Mouse (Mus musculus): ENCODE measurements around the gene Wdr90. TPM values are rescaled to one million over a fixed set of nuclear protein-coding genes. Genes with fewer than 3 reads are reported as not detected.
"Not testable (repeated sequence)": the region's sequence is repeated elsewhere in the genome, so short reads cannot be mapped to it uniquely, and the experiment has no call there.

Wdr90 gene
- total RNA-seq, 1 experiment from 2014 or later: 23.2 TPM

DNA sequence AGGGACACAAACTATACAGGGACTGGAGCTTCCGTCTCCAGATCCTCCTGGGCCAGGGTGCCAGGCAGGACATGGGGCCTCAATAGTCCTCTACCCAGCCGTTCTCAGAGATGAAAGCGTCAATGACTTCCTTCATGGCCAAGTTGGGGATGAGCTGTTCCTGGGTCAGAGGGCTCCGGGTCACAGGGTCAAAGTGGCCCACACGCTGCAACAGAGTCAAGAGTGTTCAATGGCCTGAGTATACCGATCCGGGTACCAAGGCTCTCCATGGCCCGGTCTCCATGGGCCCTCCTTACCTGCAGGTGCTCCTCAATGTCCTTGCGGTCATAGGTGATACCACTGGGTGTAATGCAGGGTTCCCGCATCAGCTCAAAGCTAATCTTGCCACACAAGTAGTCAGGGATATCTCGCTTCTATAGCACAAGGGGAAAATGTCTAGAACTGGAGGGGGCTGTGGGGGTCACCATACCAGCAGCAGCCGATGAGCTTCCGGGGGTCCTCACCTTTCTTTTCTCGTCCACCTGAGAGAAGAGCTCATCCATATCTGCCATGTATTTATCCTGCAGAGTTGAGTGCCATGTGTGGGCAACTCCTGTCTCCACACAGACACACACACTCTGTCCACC is 30.4 kb downstream of the Wdr90 start:
- DNase-seq: no peak

DNA sequence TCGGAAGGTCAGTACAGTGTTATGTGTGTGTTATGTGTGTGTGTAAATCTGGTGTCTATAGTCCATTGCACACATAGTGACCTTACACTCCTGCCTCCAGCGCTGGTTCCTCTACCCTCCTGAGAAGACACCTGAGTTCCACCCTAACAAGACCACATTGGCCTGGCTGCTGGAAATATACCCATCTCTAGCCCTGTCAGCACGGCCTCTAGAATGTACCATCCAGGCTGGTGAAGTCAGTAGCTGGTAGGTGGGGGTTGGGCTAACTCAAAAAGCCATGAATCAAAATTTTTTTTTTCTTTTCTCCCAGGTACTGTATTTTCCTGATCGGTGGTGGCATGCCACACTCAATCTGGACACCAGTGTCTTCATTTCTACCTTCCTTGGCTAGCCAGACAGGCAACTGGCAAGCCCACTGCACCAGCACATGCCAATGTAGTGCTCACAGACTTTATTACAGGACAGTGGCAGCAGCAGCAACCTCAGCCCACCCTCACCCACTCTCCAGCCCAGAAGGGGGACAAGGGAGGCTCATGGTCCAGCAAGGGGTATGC is 31.0 kb downstream of the Wdr90 start:
- DNase-seq: no peak

DNA sequence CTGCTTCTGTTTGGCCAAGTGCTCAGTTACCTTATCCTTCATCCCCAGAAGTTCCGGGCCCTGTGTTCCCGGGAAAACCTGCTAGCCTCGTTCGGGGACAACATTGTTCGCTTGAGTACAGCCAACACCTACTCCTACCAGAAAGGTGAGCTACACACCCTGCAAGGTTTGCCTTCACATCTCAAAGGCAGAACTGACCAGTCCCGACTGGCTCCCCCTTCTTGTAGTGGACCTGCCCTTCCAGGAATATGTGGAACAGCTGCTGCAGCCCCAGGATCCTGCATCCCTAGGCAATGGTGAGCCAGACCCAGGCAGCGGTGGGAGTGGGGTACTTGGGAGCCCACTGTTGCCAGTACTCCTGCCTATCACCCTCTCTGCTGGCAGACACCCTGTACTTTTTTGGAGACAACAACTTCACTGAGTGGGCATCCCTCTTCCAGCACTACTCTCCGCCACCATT is 31.7 kb downstream of the Wdr90 start:
- DNase-seq: no peak

DNA sequence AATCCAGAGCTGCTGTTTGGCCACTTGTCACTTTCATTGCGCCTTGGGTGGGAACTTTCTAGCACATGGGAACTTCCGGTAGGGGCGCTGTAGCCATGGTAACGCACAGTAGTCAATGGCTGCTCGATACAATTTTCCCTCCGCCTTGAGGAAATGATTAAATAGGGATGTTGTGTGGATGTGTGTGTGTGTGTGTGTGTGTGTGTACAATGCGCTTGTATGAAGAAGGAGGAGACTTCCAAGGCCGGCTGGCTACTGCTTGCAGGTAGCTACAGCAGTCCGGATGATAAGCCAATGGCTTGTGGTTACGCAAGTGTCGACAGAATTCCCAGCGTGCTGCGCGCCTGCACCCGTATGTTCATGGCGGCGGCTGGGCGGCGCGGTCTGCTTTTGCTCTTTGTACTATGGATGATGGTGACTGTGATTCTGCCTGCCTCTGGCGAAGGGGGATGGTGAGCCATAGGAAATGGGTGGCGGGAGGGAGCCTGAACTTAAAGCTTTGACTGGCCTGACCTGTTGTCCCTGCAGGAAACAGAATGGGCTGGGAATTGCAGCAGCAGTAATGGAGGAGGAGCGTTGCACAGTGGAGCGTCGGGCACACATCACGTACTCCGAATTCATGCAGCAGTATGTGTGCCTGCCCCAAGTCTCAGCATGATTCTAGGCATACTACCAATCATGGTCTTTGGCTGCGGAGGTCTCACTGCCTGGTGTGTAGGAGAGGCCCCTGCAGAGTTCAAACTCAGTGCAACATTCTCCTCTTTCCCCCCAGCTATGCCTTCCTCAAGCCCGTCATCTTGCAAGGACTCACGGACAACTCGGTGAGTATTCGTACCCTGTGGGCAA is 32.4 kb downstream of the Wdr90 start, which contains the start of gene Jmjd8:
Gene Jmjd8, plus strand, starts transcription at position 156 of the 846 bp plus-strand sequence.
- DNase-seq: peak; percentile 87

DNA sequence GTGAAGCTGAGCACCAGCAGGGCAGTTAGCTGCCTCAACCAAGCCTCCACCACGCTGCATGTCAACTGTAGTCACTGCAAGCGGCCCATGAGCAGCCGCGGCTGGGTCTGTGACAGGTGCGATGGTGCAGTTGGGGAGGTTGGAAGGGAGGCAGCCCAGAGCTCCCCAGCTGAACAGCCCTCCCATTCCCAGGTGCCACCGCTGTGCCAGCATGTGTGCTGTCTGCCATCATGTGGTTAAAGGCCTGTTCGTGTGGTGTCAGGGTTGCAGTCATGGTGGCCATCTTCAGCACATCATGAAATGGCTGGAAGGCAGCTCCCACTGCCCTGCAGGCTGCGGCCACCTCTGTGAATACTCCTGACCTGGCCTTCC is 33.1 kb downstream of the Wdr90 start:
- DNase-seq: no peak

DNA sequence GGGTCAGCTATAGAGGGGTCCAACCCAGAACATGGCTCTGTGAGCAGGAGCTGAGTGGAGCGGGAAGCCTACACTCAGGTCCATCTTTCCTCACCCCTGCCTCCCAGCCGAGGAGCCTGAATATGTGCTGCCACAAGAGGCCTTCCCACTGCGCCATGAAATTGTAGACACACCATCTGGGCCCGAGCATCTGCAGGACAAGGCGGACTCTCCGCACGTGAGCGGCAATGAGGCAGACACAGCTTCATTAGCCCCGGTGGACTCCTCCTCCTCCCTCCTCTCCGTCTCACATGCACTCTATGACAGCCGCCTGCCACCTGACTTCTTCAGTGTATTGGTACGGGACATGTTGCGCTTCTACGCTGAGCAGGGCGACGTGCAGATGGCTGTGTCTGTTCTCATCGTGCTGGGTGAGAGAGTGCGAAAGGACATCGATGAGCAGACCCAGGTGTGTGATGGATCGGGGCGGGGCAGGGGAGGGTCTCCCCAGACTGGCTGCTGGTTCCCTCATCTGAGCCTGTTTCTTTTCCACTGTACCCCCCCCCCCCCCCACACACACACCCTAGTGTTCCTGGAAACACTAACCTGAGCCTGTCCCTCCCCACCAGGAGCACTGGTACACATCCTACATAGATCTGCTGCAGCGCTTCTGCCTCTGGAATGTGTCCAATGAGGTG is 33.6 kb downstream of the Wdr90 start:
- no peak for DNase-seq

DNA sequence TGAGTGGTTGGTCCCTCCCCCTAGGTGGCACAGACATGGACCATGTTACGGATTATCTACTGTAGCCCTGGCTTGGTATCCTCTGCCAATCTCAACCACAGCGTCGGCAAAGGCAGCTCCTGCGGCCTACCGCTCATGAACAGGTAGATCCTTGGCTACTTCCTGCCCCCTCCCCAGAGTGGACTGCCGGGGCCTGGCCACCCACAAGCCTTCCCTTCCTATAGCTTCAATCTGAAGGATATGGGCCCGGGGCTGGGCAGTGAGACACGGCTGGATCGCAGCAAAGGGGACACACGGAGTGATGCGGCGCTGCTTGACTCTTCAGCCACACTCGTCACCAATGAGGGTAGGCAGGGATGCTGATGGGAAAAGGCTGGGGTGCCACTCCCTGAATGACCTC is 34.3 kb downstream of the Wdr90 start:
- DNase-seq: no peak

DNA sequence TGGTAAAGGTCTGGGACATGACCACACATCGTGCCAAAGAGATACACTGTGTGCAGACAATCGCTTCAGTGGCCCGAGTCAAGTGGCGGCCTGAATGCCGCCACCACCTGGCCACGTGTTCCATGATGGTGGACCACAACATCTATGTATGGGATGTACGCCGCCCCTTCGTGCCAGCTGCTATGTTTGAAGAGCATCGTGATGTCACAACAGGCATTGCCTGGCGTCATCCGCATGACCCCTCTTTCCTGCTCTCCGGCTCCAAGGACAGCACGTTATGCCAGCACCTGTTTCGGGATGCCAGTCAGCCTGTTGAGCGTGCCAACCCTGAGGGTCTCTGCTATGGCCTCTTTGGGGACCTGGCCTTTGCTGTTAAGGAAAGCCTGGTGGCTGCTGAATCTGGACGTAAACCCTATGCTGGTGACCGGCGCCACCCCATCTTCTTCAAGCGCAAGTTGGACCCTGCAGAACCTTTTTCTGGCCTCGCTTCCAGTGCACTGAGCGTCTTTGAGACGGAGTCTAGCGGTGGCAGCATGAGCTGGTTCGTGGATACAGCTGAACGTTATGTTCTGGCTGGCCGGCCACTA is 35.2 kb downstream of the Wdr90 start:
- no peak for DNase-seq

DNA sequence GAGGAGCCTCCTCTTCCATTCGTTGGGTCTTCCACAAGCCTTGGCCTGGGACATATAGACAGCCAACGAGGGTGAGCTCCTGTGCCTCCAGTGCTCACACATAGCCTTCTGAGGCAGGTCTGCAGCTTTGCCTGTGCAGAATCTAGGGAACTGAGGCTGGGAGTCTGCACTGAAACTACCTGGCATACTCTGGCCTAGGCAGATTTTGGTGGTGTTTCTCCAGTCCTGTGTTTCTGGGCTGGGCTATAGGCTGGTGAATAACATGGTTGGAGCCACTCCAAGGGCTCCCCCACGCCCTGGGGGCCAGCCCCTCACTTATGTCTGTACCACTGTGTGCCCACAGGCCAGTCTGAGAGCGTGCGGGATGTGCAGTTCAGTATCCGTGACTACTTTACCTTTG is 36.0 kb downstream of the Wdr90 start:
- no peak for DNase-seq

DNA sequence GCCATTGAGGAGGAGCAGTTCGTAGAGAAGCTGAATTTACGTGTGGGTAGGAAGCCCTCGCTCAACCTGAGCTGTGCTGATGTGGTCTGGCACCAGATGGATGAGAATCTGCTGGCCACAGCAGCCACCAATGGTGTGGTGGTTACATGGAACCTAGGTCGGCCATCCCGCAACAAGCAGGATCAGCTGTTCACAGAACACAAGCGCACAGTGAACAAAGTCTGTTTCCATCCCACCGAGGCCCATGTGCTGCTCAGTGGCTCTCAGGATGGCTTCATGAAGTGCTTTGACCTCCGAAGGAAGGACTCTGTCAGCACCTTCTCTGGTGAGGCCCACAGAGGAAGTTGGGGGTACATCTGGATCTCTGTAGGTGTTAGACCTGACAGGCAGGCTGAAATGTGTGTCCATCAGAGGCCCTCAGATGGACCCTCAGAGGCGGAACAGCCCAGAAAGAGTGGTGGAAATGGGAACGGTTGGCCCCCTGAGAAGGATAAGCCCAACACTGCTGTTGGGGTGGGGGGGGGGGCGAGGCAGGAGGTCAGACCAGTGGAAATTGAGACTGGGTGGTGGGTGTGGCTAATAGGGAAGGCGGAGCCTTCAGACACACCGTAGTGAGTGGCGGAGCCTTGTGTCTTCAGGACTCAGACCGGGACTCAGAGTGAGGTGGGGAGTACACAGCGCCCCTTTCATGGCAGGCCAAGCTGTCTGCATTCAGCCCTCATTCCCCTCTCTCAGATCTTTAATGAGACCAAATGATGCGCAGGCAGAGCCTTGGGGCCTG is 36.7 kb downstream of the Wdr90 start:
- DNase-seq: no peak

DNA sequence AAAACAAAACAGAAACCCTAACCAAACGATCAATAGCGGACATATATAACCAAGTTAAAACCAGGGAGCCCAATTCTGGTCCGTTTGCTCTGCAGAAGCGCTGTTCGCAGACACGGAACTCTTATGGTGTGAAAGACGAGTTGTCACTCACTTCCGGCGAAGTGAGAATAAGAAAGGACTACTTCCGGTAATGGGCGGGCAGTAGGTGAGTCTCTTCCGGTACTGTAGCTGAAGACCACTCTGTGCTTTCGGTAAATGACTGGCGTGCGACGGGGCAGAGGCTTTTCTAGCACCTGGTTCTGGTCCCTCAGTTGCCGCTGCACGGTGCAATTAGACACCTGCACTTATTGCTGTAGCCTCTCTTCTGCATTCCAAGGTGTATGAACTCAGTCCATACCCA is 37.8 kb downstream of the Wdr90 start, which contains the start of gene Wdr24:
Gene Wdr24, plus strand, starts transcription at position 176 of the 400 bp plus-strand sequence.
- peak; percentile 82 for DNase-seq

DNA sequence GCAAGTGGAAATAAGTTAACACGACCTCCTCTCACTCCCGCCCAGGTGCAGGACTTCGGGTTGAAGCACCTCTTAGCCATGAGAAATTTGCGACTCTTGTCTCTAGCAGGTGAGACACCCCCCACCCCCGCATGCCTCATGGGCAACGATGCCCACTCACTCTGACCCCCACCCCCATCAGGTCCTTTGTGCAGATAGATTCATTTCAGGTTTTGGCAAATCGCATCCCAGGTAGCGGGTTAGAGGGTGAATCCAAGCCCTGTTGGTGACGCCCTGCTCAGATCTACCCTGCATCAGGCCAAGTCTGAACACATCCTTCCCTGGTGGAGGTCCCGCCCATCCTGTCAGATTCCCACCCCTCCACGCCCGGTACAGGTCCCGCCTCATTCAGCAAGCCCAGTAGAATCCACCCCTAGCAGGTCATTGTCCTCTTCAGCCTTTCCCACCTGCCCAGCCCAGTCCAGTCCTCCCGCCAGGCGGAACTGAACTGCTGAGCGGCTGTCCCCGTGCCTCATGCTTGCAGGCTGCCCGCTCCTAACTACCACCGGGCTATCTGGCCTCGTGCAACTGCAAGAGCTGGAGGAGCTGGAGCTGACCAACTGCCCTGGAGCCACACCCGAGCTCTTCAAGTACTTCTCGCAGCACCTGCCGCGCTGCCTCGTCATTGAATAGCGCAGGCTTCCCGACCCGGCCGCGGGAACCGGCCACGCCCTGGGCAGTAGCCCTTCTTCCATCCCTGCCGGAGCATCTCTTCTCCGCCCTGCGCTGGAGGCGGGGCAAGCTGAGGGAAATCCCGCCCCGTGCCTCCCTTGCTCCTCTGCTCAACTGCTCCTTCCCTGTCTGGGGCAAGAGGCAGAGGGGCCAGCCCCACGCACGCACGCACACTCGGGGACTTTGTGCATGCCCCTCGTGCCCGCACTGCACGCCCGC is 42.2 kb downstream of the Wdr90 start:
- no peak for DNase-seq

DNA sequence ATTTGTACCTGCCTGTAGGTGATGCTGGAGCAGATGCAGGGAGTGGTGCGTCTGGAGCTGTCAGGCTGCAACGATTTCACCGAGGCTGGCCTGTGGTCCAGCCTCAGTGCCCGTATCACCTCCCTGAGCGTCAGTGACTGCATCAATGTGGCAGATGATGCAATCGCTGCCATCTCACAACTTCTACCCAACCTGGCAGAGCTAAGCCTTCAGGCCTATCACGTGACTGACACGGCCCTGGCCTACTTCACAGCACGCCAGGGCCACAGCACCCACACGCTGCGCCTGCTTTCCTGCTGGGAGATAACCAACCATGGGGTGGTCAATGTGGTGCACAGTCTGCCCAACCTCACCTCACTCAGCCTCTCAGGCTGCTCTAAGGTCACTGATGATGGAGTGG is 43.6 kb downstream of the Wdr90 start:
- DNase-seq: peak; percentile 56

DNA sequence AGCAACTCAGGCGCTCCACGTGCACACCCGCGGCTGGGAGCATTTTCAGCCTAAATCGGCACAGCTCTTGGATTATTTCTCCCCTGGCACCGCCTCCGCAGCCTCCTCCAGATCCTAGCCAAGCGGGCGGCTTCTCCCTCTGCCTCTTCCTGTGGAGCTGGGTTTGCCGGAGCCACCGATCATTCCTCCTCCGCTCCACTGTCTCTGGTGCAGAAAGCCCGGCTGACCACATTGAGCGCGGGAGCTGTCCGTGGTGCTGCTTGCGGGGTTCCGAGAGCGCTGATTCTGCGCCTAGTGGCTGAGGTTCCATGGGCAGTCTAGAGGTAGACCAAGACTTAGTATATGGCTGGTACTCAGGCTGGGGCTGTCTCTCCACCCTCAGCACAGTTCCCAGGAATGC is 47.8 kb downstream of the Wdr90 start:
- peak; percentile 95 for DNase-seq

DNA sequence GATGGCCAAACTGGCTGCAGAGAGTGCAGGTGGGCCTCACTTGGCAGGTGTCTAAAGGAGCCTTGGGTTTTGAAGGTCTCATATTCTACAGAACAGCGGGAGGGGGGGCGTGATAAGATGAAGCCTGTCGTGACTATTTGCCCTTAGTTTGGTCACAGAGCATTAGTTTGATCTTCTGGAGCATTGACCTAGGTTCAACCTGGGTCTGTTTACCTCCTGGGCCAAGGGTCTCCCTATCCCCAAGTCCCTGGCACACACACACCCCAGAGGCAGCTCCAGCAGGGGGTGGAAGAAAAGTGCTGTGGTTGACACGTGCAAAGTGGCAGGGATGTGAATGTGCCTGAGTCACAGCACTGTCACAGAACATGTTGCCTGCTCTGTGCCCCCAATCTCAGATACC is 50.4 kb downstream of the Wdr90 start:
- no peak for DNase-seq

DNA sequence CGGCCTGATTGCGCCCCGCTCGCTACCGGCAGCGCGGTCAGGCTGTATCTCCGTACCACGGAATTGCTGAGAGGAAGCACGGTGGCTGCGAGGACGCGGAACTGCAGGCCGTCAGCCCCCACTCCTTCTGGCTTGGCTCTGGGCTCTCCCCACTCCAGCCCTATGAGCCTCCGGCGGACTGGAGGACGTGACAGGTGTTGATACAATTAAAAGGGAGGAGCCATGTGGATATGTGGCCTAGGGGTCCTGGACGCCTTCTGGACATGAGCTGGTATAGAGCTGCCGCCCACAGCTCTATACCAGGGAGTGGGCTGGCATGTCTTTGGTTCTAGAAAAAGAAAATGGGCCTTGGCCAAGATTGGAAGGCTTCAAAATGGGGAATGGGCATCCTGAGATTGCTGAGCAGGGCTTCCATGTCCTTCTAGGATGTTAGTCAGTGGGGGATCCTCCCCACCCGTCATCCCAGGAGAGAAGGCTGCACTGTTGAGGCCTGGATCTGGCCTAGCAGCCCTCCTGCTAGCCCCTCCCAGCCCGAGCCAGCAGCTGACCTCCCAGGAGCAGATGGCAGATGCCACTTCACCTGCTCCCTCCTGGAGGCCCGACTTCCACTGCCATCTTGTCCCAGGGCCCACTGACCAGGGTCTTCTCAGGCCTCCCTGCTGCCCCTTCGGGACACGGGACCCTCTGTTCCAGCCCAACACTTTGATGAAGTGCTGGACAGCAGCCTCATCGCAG is 51.5 kb downstream of the Wdr90 start:
- no peak for DNase-seq

DNA sequence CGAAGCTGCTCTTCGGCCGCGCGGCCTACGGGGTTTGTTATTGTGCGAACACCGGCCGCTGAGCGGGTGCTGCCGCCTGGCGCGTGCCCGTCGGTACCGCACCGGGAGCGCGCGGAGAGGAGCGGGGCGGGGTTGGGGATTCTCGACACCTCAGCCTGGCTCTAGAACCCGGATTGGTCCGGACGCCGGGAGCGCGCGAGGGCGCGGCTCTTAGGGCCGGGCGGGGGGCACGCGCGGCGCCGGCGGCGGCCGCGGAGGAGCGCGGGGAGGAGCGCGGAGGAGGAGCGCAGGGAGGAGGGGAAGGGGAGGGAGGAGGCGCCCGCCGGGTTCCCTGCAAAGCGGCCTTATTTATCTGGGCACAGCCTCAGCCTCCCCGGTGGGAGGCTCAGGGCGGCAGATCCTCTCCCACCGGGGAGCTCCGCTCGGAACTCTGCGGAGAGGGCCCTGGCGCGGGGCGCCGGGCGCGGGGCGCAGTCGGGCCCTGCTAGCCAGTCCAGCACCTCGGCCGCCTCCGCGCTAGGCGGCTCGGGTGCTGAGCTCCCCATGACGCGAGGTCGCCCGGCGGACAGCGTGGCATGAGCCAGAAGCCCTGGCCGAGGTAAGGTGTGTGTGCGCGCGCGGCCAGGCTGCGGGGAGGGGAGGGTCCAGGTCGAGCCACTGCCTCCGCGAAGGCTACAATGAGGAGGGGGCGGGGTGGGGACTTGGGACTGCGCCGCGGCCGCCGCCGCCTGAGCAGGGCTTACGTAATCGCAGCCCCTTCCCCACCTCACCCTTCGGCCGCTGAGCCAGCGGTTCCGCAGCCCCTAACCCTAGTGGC is 52.3 kb downstream of the Wdr90 start, which contains the start of gene Fbxl16:
Gene Fbxl16, plus strand, starts transcription at position 297 of the 817 bp plus-strand sequence.
- DNase-seq: peak; percentile 92

DNA sequence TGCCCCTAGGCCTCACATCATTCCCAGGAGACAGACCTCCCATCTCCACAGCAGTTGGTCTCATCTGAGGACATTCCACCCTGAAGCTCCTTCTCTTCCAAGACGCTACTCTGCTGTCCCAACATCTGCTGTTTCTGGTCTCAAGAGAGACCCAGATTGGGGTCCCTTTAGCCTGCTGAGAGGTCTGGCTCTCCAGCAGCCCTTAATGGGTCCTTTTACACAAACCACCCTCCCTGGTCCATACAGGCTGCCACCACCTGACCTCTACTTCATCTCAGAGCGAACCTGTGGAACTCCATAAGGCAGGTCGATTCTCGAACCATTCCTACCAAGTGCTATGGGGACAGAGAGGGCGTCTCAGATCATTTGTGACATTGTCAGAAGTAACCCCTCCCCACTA is 53.3 kb downstream of the Wdr90 start:
- no peak for DNase-seq

DNA sequence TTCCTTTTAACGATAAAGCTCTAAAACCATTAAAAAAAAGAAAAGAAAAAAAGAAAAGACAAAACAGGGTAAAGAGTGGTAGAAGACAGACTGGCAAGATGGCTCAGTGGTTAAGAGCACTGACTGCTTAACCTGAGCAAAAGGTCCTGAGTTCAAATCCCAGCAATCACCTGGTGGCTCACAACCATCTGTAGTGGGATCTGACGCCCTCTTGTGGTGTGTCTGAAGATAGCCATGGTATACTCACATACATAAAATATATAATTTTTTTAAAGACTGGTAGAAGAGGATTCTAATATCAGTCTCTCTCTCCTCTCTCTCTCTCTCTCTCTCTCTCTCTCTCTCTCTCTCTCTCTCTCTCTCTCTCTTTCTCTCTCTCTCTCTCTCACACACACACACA is 53.8 kb downstream of the Wdr90 start:
- not testable (repeated sequence) for DNase-seq
